Mouse (Mus musculus) megakaryocyte progenitor cell, adult 5-6 weeks (primary cell): ENCODE data around the gene Lrig1. TPM values are rescaled to one million over a fixed set of nuclear protein-coding genes. Genes with fewer than 3 reads are reported as not detected.

ENCODE experiments used
- ATAC-seq: replicated peaks from 2 replicates; pipeline ENCODE4 v1.8.0; 2016; ENCODE audit warnings: mild to moderate bottlenecking, moderate TSS enrichment, inconsistent platforms; ENCODE audit not compliant: poor library complexity
- total RNA-seq, 2 experiments: library from RNA; stranded (forward) in 1 of 2; stranded (reverse) in 1 of 2; fragments of 157-497, 149-512 nt in 1 of 2; fragments of 200-1000 nt in 1 of 2; gene quantifications; 2 replicates each; pipeline versions ENCODE4 v1.2.3 to v1.2.4; 2015 to 2017

Gene Lrig1
- total RNA-seq, 2 experiments from 2014 or later: 0.44 to 0.79 TPM

- ATAC-seq: no peak
Observed at GRCm38 (mm10) chr6:94652659-94653213, 47.2 kb downstream of the Lrig1 start.

DNA sequence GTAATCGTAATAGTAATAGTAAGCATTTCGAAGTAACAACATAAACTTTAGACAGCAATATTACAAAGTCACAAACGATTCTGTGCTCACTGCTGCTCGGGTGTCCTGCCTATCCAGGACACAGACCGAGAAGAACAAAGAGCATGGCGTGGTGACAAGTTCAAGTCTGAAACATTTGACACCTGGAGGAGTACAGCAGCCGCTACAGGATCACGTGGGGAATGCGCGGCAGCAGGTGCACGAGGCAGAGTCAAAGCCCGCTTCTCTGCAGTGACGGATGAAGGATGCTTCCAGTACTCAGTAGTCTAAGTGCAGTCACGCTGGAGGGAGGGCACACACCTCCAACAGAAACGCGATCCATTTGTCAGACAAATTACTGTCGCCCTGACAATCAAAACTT is 48.4 kb downstream of the Lrig1 start:
- no peak for ATAC-seq

DNA sequence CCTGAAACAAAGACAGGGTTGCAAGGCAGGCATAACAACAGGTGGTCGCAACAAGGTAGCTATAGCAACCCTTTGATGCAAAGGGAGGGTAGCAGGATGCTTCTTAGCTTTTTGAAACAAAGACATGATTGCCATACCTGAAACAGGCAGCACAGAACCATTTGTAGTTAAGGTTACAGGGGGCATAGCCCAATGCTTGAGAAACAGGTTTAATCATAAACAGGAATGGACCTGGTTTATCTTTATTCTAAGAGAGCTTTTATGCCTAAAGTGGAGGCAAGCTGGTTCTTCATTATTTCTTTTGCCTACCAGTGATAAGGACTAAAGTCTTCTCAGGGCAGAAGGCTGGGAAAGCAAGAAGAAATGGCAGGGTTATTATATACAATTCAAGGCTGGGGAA is 50.3 kb downstream of the Lrig1 start:
- ATAC-seq: no peak

- no peak for ATAC-seq
Observed at GRCm38 (mm10) chr6:94648496-94648895, 51.5 kb downstream of the Lrig1 start.

DNA sequence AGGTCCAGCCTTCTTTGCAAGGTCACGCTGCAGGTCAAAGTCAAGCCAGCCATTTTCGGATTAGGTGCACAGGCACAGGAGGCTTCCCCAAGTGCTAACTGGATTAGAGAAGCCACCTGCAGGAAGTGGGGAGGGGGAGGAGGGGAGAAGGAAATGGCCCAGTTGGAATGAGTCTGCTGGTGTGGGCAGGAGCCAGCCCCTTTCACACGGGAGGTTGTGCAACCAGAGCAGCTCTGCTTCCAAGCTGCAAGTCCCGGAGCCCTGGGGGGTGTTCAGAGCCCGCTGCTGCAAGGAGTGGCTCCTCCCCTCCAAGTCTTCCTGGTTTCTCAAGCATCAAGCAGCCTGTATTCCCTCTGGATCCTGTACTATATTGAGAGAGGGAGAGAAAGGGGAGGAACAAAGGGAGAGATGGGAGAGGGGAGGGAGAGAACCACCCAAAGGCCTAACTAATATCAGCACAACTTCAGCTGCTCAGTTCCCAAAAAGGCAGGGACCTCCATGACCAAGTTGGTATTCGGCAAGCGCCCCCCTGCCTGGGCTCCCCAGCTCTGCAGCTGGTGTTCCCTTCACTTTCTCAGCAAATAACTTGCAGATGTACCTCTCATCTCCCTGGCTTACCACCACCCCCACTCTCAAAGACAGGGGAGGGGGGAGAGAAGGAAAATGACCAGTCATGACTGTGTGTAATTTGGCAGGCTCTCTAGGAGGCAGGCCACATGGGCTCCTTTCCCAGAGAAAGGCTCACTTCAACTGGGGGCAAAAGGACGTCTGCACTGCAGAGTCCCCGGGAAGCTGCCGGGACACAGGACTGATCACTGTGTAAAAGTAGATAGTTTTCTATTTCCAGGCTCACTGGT is 52.2 kb downstream of the Lrig1 start:
- ATAC-seq: peak; percentile 84

DNA sequence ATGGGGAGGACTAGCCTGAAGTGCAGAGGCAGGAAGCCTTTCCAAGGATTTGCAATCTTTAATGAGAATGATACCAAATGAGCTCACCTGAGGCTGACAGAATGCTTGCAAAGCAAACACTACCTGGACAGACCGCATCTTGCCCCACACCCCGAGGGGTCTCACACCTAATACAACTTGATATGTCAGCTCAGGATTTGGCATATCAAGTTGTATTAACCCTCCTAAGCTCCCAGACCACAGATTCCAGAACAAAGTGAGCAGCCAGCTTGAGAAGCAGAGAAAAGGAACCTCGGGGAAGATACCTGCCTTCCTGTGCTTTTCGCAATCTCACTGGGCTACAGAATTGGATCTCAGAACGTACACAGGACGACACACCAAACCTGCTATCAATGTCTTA is 53.1 kb downstream of the Lrig1 start:
- no peak for ATAC-seq

DNA sequence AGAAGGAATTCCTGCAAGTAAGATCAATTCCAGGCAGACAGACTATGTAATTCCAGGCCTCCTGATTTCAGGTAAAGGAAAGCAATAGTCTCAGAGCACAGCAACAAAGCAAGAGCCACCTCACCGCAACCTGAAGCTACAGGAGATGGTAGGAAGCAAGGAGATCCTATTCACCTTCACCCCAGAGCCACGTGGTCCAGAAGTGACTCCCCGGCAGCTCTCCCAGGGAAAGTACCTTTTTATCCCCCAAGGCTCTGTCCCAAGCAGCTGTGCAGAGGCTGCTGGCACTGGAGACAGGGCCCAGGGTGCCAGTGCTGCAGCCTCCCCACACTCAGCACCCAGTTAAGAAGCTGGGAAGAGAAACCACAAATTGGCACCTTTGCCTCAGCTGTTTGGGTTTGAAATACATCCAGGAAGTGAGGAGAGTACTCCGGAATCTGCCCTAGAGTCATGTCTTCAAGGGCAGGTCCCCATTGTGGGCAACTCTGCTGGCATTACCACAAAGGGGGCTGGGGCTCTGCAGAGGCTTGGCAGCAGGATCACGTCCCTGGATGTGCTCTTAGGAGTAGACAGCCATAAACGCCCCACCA is 53.6 kb downstream of the Lrig1 start:
- ATAC-seq: no peak

DNA sequence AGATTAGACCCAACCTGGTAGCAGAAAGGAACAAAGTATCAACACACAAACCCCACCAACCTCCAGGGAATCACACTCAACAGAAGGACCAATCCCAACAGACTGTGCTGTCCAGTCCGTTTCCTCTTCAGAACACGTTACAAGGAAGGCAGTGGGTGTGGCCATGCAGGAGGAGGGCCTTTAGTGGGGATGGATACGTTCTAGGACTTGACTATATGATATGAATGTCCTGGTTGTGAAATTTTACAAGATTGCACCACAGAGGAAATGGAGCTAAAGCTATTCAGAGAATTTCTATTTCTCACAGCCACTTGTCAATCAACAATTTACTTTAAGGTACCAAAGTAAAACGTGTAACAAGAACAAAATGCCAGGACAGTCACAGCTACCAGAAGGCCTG is 54.2 kb downstream of the Lrig1 start:
- peak; percentile 73 for ATAC-seq

- ATAC-seq: no peak
Observed at GRCm38 (mm10) chr6:94644641-94645040, 55.3 kb downstream of the Lrig1 start.

DNA sequence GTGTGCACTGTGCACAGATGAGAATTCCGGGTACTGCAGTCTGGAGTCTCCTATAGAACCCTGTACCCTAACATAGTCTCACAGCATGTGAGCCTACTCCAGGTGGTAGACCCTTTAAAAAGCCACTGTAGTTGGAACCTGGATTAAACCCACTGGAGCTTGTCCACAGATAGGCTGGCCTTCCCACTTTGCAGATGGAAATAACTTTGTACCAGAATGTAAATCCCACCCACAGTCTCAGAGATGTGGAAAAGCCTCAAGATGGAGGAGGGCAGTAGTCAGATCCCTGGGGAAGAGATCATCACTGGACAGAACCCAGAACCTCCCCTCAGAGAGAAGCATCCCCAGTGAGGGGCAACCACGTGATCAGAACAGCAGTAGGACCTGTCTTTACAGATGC is 56.0 kb downstream of the Lrig1 start:
- no peak for ATAC-seq

DNA sequence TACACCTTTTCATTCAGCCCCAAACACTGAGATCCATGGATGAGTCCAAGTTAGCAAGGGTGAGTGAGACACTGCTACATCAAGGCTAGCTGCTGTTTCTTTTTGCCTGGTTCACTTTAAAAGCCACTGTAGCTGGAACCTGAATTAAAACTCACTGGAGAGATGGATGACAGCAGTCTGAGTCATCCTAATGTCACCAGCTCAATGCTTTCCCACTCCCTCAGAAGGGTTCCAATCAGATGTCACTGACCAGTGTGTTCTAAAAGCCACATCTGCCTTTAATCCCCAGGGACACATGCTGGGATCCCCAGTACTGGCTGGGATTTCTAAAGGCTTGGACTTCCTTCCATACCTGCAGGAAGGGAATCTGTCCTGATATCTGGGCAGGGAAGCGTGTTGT is 57.9 kb downstream of the Lrig1 start:
- ATAC-seq: no peak

DNA sequence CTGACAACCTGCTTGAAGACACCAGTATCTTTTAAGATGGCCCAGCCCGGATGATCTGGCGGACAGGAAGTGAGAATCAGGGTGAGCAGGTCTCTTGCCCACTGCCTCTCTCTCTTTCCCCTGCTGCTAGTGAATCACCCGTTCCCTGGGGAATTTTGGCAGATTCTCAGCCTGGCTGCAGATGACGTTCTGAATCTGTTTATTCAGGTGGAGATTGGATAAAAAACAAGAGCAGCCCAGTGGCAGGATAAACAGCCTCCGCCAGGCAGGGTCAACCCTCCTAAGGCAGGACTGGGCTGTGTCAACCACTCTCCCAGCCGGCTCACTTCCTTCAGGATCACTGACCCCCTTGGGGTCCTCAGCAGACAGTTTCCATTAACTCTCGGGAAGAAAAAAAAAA is 59.7 kb downstream of the Lrig1 start:
- ATAC-seq: no peak

- peak; percentile 71 for ATAC-seq
Observed at GRCm38 (mm10) chr6:94637024-94637434, 62.9 kb downstream of the Lrig1 start.

DNA sequence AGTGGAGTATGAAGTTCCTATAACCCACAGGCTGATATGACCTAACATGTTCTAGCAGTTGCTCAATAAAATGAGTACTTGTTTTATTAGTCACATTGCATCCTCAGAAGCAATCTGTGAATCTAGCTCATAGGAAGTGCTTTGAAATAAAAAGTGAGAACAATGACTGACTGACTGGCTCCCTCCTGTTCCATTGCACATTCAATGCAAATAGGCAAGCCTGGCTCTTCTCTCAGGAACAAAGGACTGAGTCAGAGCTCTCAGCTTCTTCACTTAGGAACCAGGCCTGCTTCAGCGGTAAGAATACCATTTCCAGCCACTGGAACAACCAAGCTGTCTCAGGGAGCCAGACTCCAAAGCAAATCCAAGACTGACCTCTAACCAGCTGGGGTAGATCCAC is 64.6 kb downstream of the Lrig1 start:
- ATAC-seq: no peak

DNA sequence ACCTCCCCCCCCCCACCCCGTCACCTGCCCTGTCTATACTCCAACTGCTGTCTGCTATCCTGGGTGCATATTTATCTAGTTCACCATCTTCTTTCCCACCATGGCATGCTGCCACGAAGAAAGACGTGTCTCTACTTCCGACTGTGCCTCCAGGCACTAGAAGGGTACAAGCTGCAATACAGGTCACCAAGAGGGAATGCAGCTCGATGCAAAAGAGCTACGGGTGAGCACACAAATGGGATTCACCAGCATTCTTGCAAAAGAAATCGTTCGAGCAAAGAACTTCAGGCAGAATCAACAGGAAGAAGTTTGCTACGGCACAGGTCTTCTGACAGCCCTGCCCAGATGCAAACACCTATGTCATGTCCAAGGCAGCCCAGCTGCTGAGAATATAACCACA is 65.2 kb downstream of the Lrig1 start:
- peak; percentile 9; the same call in 1 of the 2 replicates for ATAC-seq

DNA sequence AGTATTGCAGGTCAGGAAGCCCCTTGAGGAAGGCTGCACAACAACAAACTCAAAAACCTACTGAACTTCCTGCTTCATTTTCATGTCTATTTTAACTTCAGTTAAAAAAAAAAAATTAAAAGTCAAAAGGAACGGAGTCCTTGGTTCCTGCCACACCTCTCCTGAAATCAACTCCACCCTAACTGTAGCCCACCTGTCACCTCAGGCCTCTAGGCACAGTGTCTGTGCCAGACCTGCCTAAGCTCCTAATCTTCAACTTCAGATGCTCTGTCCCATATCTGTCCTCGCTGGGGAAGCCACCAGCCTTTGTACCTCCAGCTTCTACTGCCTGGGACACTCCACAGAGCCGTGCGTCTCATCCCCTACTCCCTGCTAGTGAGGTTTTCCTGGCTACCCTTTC is 65.7 kb downstream of the Lrig1 start:
- ATAC-seq: peak; percentile 71

DNA sequence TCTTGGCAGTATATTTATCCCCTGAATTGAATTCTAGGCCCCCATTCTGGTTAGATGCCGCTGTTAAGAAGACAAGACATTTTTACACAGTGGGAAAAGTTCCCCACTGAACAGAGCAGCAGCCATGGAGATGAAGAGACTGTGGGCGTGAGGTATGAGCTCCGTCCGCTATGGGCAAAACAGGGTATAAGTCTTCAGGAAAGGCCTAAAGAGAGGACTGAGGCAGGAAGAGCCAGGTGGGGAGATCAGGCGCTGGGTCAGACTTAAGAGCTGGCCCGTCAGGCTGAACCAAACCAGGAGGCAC is 68.2 kb downstream of the Lrig1 start:
- no peak for ATAC-seq

- ATAC-seq: no peak
Observed at GRCm38 (mm10) chr6:94631051-94631778, 68.7 kb downstream of the Lrig1 start.

DNA sequence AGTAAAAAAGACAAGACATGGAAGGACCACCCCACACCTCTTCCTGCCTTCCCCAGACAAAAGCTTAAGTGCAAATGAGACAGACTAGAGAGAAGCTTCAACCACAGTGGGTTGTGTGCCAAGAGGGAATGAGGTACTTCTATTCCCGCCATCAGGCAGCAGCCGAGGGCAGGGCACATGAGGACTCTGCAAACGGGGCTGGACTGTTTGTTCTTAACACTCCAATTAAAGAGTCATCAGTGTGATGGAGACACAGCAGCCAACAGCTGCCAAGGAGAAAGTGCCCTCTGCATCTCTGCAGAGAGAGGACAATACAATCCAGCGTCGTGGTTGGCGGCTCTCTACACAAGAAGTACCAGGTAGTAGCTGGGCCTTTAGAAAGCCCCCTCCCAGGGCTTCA is 71.2 kb downstream of the Lrig1 start:
- no peak for ATAC-seq

GRCm38 (mm10) chr6:94627714-94628595 is 72.0 kb downstream of the Lrig1 start:
- no peak for ATAC-seq

DNA sequence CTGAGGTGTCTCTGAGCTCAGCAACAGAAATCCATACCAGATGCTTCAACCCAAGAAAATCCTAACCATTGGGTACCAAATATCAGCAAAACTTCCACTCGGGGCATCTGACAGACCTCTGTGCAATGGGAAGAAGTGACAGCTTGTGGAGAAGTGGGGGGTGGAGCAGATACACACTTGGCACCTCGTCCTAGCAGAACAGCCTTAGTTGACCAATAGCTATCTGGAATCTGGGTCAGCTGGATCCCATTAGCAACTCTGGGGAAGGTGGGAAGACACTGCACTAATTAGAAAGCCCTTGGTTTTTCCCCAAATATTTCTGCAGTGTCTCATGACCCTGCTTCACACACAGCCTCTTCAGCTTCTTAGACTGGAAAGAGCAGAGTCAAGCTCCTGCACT is 73.2 kb downstream of the Lrig1 start:
- ATAC-seq: no peak
